Mouse (Mus musculus) spleen, embryonic (tissue): ENCODE measurements around the gene Stk40.
"Not testable (repeated sequence)": the region's sequence is repeated elsewhere in the genome, so short reads cannot be mapped to it uniquely, and the experiment has no call there.

Experiments
- CTCF ChIA-PET: fragments of 350-600 bp; sonication (Branson Sonifier 250); formaldehyde crosslinking; loops from one replicate; lab custom pipeline; 2022; lab: Charles Lee

The Stk40 gene

GRCm38 (mm10) chr4:126152864-126153263 lies 49.1 kb downstream of the Stk40 start:
- CTCF ChIA-PET = no interaction called here

GRCm38 (mm10) chr4:126155183-126155582 lies 51.4 kb downstream of the Stk40 start:
- CTCF ChIA-PET = interaction anchor here (0.7 kb wide), 1 partner anchor 148 kb away, joined by 3 read pairs; no protein-coding TSS in a partner anchor

- CTCF ChIA-PET = no interaction called here
These were observed 52.1 kb downstream of the Stk40 start for GRCm38 (mm10) chr4:126155869-126156268.

GRCm38 (mm10) chr4:126156617-126157016 lies 52.9 kb downstream of the Stk40 start:
- CTCF ChIA-PET = no interaction called here

- CTCF ChIA-PET = no interaction called here
These were observed 53.8 kb downstream of the Stk40 start for GRCm38 (mm10) chr4:126157562-126157961.

- CTCF ChIA-PET = no interaction called here
These were observed 55.7 kb downstream of the Stk40 start for GRCm38 (mm10) chr4:126159455-126159854.

GRCm38 (mm10) chr4:126160981-126161380 lies 57.2 kb downstream of the Stk40 start:
- CTCF ChIA-PET = no interaction called here

GRCm38 (mm10) chr4:126161456-126161855 lies 57.7 kb downstream of the Stk40 start:
- CTCF ChIA-PET = interaction anchor here (0.8 kb wide), 1 partner anchor 116 kb away, joined by 3 read pairs; no protein-coding TSS in a partner anchor

GRCm38 (mm10) chr4:126161986-126162385 lies 58.2 kb downstream of the Stk40 start:
- CTCF ChIA-PET = interaction anchor here (0.8 kb wide), 1 partner anchor 116 kb away, joined by 3 read pairs; no protein-coding TSS in a partner anchor

GRCm38 (mm10) chr4:126162544-126163066 lies 58.8 kb downstream of the Stk40 start:
- CTCF ChIA-PET = interaction anchor here (0.6 to 1.0 kb wide), 4 partner anchors 20 to 392 kb away, joined by 3 to 7 read pairs (median 4); no protein-coding TSS in a partner anchor

GRCm38 (mm10) chr4:126163067-126163659 lies 59.4 kb downstream of the Stk40 start, which contains the start of gene Sh3d21:
Gene Sh3d21, minus strand, starts transcription at chr4:126163491.
- CTCF ChIA-PET = interaction anchor here (0.6 to 1.0 kb wide), 3 partner anchors 20 to 391 kb away, joined by 3 to 7 read pairs (median 4); no protein-coding TSS in a partner anchor

- CTCF ChIA-PET = no interaction called here
These were observed 59.9 kb downstream of the Stk40 start for GRCm38 (mm10) chr4:126163685-126164084.

GRCm38 (mm10) chr4:126165092-126165491 lies 61.3 kb downstream of the Stk40 start:
- CTCF ChIA-PET = not testable (repeated sequence)

GRCm38 (mm10) chr4:126166084-126166483 lies 62.3 kb downstream of the Stk40 start:
- CTCF ChIA-PET = no interaction called here

- CTCF ChIA-PET = interaction anchor here (0.7 kb wide), 1 partner anchor 725 kb away, joined by 3 read pairs; no protein-coding TSS in a partner anchor
These were observed 65.1 kb downstream of the Stk40 start for GRCm38 (mm10) chr4:126168851-126169250.

- CTCF ChIA-PET = not testable (repeated sequence)
These were observed 67.0 kb downstream of the Stk40 start for GRCm38 (mm10) chr4:126170737-126171136.

GRCm38 (mm10) chr4:126173800-126174199 lies 70.0 kb downstream of the Stk40 start:
- CTCF ChIA-PET = no interaction called here

- CTCF ChIA-PET = not testable (repeated sequence)
These were observed 72.2 kb downstream of the Stk40 start for GRCm38 (mm10) chr4:126175980-126176379.

- CTCF ChIA-PET = interaction anchor here (0.7 to 1.0 kb wide), 3 partner anchors 24 to 81 kb away, joined by 3 to 8 read pairs (median 4); partner anchors contain the start of gene Trappc3
These were observed 77.6 kb downstream of the Stk40 start for GRCm38 (mm10) chr4:126181170-126181957.

GRCm38 (mm10) chr4:126183034-126183433 lies 79.3 kb downstream of the Stk40 start:
- CTCF ChIA-PET = interaction anchor here (0.6 to 1.0 kb wide), 4 partner anchors 20 to 1267 kb away, joined by 3 to 11 read pairs (median 6); partner anchors contain the start of gene Sh3d21

GRCm38 (mm10) chr4:126187096-126187495 lies 83.3 kb downstream of the Stk40 start:
- CTCF ChIA-PET = no interaction called here
